Mouse (Mus musculus) megakaryocyte, embryonic 14.5 days (primary cell): ENCODE data around the gene Atad1.

Experiments
- FLI1 ChIP-seq: IDR thresholded peaks from 2 replicates; pipeline ENCODE4 v1.6.1; 2012; ENCODE audit warnings: low read length, inconsistent platforms, mixed read lengths
- GATA1 ChIP-seq: IDR thresholded peaks from 3 replicates; pipeline ENCODE4 v1.6.1; 2012; ENCODE audit warnings: mixed read lengths, low read length, inconsistent platforms, borderline replicate concordance

DNA sequence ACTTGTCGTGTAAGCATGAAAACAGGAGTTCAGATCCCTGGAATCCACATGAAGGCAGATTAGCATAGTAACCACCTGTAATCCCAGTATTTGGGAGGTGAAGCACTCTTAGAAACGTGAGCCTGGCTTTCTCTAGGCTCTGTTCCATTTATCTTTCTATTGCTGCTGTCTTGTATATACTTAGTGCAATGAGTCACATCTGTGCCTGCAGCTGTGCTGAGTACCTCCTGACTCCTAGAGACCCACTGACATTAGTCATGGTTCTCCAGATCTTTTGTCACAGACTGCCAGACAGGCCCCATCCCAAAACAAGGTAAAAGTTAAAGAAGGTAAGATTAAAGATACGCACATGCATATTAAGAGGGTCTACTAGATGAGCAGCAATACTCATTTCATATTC is 37.4 kb downstream of the Atad1 start:
- TF ChIP-seq GATA1 (no peak), FLI1 (no peak)
